Mouse (Mus musculus): ENCODE data around the gene Fermt2.
"Not testable (repeated sequence)": the region's sequence is repeated elsewhere in the genome, so short reads cannot be mapped to it uniquely, and the experiment has no call there.

The Fermt2 gene

GRCm38 (mm10) chr14:45510787-45511186 is 19.1 kb downstream of the Fermt2 start:
- DNase-seq (ENCODE audit: extremely low read depth, low read depth, low spot score): no peak

GRCm38 (mm10) chr14:45507923-45508322 is 22.0 kb downstream of the Fermt2 start:
- peak; percentile 58 for DNase-seq (ENCODE audit: extremely low read depth, low read depth, low spot score)

DNA sequence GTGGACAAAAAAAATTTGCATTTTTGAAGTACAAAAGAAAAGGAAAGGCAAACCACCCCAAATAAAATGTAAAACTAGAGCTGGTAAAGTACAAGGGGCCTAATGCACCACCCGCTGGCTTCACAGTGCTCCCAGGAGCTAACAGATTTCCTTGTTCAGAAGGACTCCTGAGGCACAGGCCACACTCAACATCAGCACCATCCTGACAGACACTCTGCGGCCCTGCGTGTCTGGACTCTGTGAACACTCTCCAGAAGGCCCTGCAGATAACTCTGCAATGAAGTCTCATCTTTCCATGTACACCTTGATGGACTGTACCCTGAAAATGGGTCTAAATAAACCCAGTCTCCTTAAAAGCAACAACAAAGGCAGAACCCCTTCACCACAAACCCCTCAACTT is 22.5 kb downstream of the Fermt2 start:
- no peak for DNase-seq (ENCODE audit: extremely low read depth, low read depth, low spot score)

GRCm38 (mm10) chr14:45507032-45507431 is 22.9 kb downstream of the Fermt2 start:
- DNase-seq (ENCODE audit: extremely low read depth, low read depth, low spot score): no peak

- DNase-seq (ENCODE audit: extremely low read depth, low read depth, low spot score): no peak
These were observed 23.8 kb downstream of the Fermt2 start for GRCm38 (mm10) chr14:45506165-45506564.

- no peak for DNase-seq (ENCODE audit: extremely low read depth, low read depth, low spot score)
These were observed 25.4 kb downstream of the Fermt2 start for GRCm38 (mm10) chr14:45504422-45505113.

DNA sequence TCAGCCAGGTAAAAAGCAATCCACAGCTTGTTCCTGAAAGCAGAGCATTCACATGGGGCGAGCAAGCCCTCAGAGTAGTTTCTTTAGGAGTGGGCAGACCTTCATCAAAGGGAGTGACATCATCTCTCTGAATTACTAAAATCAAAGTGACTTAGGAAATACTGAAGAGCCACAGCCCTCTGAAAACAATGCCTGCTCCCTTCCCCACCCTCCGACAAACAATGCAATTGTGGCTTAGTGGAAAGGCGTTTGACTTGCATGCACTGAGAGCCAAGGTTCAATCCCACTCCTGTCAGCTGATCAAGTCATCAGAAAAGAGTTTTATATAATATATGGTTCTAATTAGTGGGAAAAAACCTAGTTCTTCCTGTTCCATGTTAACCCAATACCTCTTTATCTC is 26.0 kb downstream of the Fermt2 start:
- no peak for DNase-seq (ENCODE audit: extremely low read depth, low read depth, low spot score)

DNA sequence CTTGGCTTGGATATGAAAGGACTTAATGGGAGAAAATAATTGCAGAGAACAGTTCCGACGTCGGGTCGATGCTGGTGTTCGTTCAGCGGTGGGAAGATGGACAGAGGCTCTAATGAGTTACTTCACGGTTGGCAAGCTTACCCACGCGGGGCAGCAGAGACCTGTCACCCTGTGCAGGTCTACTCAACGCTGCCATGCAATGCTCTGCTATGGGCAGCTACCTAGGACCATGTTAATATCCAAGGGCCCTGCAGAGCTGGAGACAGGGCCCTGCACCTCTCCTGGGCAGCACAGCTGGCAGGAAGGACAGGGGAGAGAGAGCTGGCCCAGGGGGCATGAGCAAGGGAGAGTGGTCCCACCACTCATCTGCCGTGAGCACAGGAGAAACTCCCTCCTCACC is 29.9 kb downstream of the Fermt2 start:
- DNase-seq (ENCODE audit: extremely low read depth, low read depth, low spot score): no peak

DNA sequence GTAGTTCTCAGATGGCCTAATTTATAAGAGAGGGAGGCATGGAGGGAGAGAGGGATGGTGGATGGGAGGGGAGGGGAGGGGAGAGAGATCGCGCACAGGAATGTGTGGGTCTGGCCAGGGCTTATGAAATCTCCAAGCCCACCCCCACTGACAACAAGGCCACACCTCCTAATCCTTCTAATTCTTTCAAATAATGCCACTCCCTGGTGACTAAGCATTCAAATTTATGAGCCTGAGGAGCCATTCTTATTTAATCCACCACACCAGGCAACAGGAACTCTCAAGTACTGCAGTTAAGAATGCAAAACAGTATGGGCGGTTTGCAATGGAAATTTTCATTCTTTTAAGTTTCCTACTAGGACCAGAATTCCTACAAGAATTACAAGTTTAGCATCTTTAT is 32.8 kb downstream of the Fermt2 start:
- DNase-seq (ENCODE audit: extremely low read depth, low read depth, low spot score): no peak

- DNase-seq (ENCODE audit: extremely low read depth, low read depth, low spot score): not testable (repeated sequence)
These were observed 34.1 kb downstream of the Fermt2 start for GRCm38 (mm10) chr14:45495810-45496209.

GRCm38 (mm10) chr14:45493891-45494290 is 36.0 kb downstream of the Fermt2 start:
- no peak for DNase-seq (ENCODE audit: extremely low read depth, low read depth, low spot score)

- no peak for DNase-seq (ENCODE audit: extremely low read depth, low read depth, low spot score)
These were observed 37.2 kb downstream of the Fermt2 start for GRCm38 (mm10) chr14:45492668-45493067.

DNA sequence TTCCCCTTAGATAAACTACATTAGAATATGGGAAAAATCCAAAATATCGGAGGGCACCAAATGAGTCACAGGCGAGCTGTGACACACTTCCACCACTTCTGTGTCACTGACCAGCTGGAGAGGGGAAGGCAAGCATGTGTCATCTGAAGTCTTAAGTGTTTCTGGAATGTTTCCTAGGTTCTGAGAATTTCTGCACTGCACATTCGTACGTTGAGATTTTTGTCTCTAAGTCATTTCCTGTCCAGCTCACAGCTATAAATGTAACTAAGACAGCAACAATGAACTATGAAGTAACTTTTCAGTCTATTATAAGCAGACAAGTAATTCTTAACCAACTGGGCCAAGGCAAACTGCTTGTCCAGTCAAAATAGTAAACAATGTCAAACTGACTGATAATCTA is 37.9 kb downstream of the Fermt2 start:
- DNase-seq (ENCODE audit: extremely low read depth, low read depth, low spot score): no peak

- DNase-seq (ENCODE audit: extremely low read depth, low read depth, low spot score): not testable (repeated sequence)
These were observed 42.7 kb downstream of the Fermt2 start for GRCm38 (mm10) chr14:45487201-45487600.

DNA sequence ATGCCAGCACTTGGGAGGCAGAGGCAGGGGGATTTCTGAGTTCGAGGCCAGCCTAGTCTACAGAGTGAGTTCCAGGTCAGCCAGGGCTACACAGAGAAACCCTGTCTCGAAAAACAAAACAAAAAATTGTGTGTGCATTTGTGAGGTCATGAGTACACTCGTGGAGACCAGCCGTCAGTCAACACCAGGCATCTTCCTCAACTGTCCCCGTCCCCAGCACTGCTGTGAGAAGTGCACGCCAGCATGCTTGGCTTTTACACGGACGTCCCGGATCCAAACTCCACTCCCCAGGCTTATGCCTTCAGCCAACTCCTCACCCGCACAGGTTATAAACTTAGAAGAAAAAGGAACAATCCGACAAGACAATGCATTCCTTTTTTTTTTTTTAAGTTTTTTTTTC is 46.6 kb downstream of the Fermt2 start:
- not testable (repeated sequence) for DNase-seq (ENCODE audit: extremely low read depth, low read depth, low spot score)

GRCm38 (mm10) chr14:45478977-45479806 is 50.7 kb downstream of the Fermt2 start:
- no peak for DNase-seq (ENCODE audit: extremely low read depth, low read depth, low spot score)

DNA sequence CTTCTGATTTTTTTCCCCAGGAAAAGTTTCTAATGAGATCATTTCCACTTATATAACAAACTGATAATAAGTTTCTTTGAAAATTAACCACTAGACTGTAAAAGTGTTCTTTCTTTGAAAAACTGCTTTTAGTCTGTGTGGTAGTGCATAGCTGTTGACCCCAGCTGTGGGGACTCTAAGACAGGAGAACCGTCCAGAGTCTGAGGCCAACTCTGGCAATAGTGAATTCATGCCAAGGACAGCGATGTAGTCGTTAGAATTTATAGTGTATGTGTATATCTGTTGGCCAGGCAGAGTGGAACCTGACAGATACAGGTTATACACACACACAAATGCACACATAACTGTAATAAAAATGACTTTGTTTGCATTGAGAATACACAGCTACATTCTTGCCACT is 51.4 kb downstream of the Fermt2 start:
- no peak for DNase-seq (ENCODE audit: extremely low read depth, low read depth, low spot score)

DNA sequence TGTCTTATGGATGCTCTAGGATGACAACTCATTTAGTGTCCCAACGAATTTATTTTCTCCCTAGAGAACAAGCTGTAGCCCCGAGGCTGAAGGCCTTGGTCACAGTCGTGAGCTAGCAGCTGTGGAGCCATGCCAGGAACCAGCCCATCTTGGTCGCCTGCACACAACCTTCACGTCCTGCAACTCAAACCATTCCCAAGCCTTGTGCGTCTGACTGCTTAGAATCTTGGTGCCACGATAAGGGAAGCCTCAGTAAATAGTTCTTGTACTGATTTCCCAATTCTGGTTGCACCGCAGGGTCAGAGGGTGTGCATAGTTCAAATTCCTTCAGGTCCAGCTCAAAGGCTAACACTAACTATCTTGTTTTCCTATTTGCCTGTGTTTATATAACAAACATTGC is 52.3 kb downstream of the Fermt2 start:
- no peak for DNase-seq (ENCODE audit: extremely low read depth, low read depth, low spot score)

DNA sequence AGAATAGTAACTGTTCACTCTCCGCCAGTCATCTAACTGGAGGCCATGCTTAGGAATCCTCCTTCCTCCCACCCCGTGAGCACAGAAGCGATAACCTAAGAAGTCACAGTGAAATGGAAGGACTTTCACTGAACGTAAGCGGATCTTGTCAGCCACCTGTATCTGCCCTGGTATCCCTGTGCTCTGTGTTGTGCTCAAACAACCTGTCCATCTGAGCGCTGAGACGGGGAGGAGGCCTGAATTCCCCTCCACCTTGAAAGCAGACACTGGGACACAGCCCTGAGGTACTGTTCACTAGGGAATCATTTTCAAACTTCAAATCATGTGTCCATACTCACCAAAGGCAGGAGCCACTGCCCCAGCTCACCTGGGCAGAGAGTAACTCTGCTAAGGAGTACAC is 52.9 kb downstream of the Fermt2 start:
- no peak for DNase-seq (ENCODE audit: extremely low read depth, low read depth, low spot score)

- DNase-seq (ENCODE audit: extremely low read depth, low read depth, low spot score): no peak
These were observed 57.4 kb downstream of the Fermt2 start for GRCm38 (mm10) chr14:45472536-45472935.

DNA sequence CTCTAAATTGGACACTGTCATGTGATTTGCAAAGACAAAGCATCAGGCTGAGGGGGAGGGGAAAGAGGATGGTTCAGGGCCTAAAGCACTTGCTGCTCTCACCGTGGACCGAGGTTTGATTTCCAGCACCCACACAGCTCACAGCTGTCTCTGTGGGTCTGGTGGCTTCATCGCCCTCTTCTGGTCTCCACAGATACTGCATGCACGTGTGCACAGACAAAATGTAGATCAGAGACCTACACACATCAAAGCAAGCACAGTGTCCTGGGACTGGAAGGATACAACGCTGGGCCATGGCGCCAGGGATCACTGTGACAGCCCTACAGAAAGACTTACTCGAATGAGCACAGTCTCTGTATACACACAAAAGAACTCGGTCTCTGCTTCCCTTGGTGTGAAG is 60.5 kb downstream of the Fermt2 start:
- DNase-seq (ENCODE audit: extremely low read depth, low read depth, low spot score): no peak

DNA sequence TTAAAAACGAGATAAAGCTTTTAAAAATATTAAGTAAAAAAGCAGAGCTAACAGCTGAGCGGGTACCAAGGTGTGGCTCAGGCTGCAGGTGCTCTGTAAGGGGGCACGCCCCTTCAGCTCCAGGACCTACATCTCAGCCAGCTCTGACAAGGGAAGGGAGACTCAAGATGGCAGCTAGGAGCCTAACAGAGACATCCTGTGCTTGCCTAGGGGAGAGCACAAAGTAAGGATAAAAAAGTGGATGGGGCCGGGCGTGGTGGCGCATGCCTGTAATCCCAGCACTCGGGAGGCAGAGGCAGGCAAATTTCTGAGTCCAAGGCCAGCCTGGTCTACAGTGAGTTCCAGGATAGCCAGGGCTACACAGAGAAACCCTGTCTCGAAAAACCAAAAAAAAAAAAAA is 63.5 kb downstream of the Fermt2 start:
- DNase-seq (ENCODE audit: extremely low read depth, low read depth, low spot score): not testable (repeated sequence)

All from fat pad, adult 2 months (tissue).